Mouse (Mus musculus): ENCODE measurements at regions not wholly inside any gene's neighbourhood (a gene's known extent, or its start where the extent isn't known, plus 50 kb on each side); places are given as distances from the start of the nearest gene placed in this dataset.
"Not testable (repeated sequence)": the region's sequence is repeated elsewhere in the genome, so short reads cannot be mapped to it uniquely, and the experiment has no call there.

- H3K36me3 ChIP-seq (ENCODE audit: control insufficient read depth, insufficient read depth, low read length) = not testable (repeated sequence)
- 83% methylated on average over 4 of the region's 4 CpGs for WGBS
Observed at GRCm38 (mm10) chr3:22411976-22412660, 335.7 kb downstream of the Tbl1xr1 start.

GRCm38 (mm10) chr3:22438027-22438780 is 361.8 kb downstream of the Tbl1xr1 start:
- Histone ChIP-seq H3K4me1 (ENCODE audit: control insufficient read depth, insufficient read depth, low read length) (no peaks in the 10 kb centered on the region), H3K27me3 (ENCODE audit: control insufficient read depth, insufficient read depth, low read length) (no peaks in the 10 kb centered on the region), H3K4me2 (replicated peaks; ENCODE audit: low read depth, low read length, severe bottlenecking) (no peak overlapping the region), H3K27ac (replicated peaks; ENCODE audit: low read depth, low read length) (no peak overlapping the region), H3K9ac (ENCODE audit: low read depth, low read length, severe bottlenecking) (no peak overlapping the region), H3K4me3 (replicated peaks; ENCODE audit: low read length) (no peak overlapping the region), H3K36me3 (ENCODE audit: control insufficient read depth, insufficient read depth, low read length) (no peaks in the 10 kb centered on the region), H3K9me3 (ENCODE audit: control insufficient read depth, low read length) (no peaks in the 10 kb centered on the region)
- 73% methylated on average over 9 of the region's 9 CpGs for WGBS
- TF ChIP-seq POLR2A (IDR thresholded peaks at IDR 0.05; ENCODE audit: borderline replicate concordance, extremely low read depth, insufficient read depth, insufficient read length) = no peak
- DNase-seq (ENCODE audit: low spot score) (peak; percentile 32), ATAC-seq (ENCODE audit: low FRiP score, low read depth) (peak; percentile 57)

More at GRCm38 (mm10) chr3:22411976-22412660, 335.7 kb downstream of the Tbl1xr1 start:
- not testable (repeated sequence) for H3K4me2 ChIP-seq (replicated peaks; ENCODE audit: low read depth, low read length, severe bottlenecking); H3K27me3 ChIP-seq (ENCODE audit: control insufficient read depth, insufficient read depth, low read length); DNase-seq (ENCODE audit: low spot score); H3K4me1 ChIP-seq (ENCODE audit: control insufficient read depth, insufficient read depth, low read length); H3K9me3 ChIP-seq (ENCODE audit: control insufficient read depth, low read length); H3K27ac ChIP-seq (replicated peaks; ENCODE audit: low read depth, low read length); ATAC-seq (ENCODE audit: low FRiP score, low read depth); H3K9ac ChIP-seq (ENCODE audit: low read depth, low read length, severe bottlenecking); H3K4me3 ChIP-seq (replicated peaks; ENCODE audit: low read length)

GRCm38 (mm10) chr3:22470542-22470941 is 394.1 kb downstream of the Tbl1xr1 start:
- Histone ChIP-seq H3K27me3 (ENCODE audit: control insufficient read depth, insufficient read depth, low read length) (no peaks in the 10 kb centered on the region), H3K27ac (replicated peaks; ENCODE audit: low read depth, low read length) (no peak overlapping the region), H3K9me3 (ENCODE audit: control insufficient read depth, low read length) (no peaks in the 10 kb centered on the region), H3K9ac (ENCODE audit: low read depth, low read length, severe bottlenecking) (no peak overlapping the region), H3K4me3 (replicated peaks; ENCODE audit: low read length) (no peak overlapping the region), H3K36me3 (ENCODE audit: control insufficient read depth, insufficient read depth, low read length) (no peaks in the 10 kb centered on the region), H3K4me2 (replicated peaks; ENCODE audit: low read depth, low read length, severe bottlenecking) (no peak overlapping the region), H3K4me1 (ENCODE audit: control insufficient read depth, insufficient read depth, low read length) (no peaks in the 10 kb centered on the region)
- no peak for DNase-seq (ENCODE audit: low spot score)
- ATAC-seq (ENCODE audit: low FRiP score, low read depth) = no peak
- TF ChIP-seq POLR2A (IDR thresholded peaks at IDR 0.05; ENCODE audit: borderline replicate concordance, extremely low read depth, insufficient read depth, insufficient read length) = no peak
- WGBS = 87% methylated on average over 5 of the region's 5 CpGs

- no peak for ATAC-seq (ENCODE audit: low FRiP score, low read depth)
- Histone ChIP-seq H3K4me3 (replicated peaks; ENCODE audit: low read length) (no peak overlapping the region), H3K4me2 (replicated peaks; ENCODE audit: low read depth, low read length, severe bottlenecking) (no peak overlapping the region), H3K9ac (ENCODE audit: low read depth, low read length, severe bottlenecking) (no peak overlapping the region), H3K9me3 (ENCODE audit: control insufficient read depth, low read length) (no peaks in the 10 kb centered on the region), H3K4me1 (ENCODE audit: control insufficient read depth, insufficient read depth, low read length) (no peaks in the 10 kb centered on the region), H3K36me3 (ENCODE audit: control insufficient read depth, insufficient read depth, low read length) (no peaks in the 10 kb centered on the region), H3K27ac (replicated peaks; ENCODE audit: low read depth, low read length) (no peak overlapping the region), H3K27me3 (ENCODE audit: control insufficient read depth, insufficient read depth, low read length) (no peaks in the 10 kb centered on the region)
- no peak for TF ChIP-seq POLR2A (IDR thresholded peaks at IDR 0.05; ENCODE audit: borderline replicate concordance, extremely low read depth, insufficient read depth, insufficient read length)
- 78% methylated on average over 2 of the region's 2 CpGs for WGBS
- DNase-seq (ENCODE audit: low spot score) = no peak
Observed at GRCm38 (mm10) chr3:22492530-22492929, 416.1 kb downstream of the Tbl1xr1 start.
